Mouse (Mus musculus): ENCODE data around the gene Tekt4.

The Tekt4 gene

GRCm38 (mm10) chr17:25480820-25481219, 26.4 kb downstream of the Tekt4 start:
- DNase-seq: no peak

GRCm38 (mm10) chr17:25482092-25482491, 27.7 kb downstream of the Tekt4 start:
- DNase-seq: no peak

DNA sequence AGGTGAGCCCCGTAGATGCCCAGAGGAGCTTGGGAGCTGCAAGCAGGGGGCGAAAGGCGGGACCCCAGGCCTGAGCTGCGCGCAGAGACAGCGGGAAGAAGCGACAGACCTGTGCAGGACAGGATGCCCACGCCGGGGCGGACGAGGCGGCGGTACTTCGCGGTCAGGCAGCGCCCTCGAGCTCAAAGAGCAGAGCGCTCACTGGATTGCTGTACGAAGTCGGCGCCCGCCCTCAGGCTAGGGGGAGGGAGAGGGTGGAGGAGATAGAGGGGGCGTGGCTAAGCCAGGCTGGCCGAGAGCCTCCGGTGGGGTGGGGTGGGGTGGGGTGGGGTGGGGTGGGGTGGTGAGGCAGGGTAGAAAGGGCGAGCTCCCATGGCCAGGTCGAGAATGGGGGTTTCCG, 42.6 kb downstream of the Tekt4 start, which contains the start of gene Sstr5:
Gene Sstr5, minus strand, starts transcription at position 276 of the 400 bp plus-strand sequence.
- DNase-seq: peak in 1 of 2 experiments; percentile 19

DNA sequence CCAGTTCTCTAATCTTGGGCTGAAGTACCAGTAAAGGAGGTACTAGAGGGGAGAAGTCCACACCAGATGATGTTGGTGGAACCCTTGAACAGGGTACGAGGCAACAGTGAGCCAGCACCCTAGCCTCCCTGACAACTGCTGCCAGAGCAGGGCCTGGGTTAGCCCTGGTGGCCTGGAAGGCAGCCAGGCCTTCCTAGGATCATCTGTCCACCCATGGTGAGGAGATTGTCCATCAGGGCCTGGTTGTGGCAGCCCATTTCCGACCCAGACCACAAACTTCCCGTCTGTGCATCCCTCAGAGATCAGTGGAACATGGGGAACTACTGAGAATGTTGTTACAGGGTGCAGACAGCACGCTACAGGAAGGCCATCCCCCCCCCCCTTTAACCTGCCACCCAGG, 48.2 kb downstream of the Tekt4 start:
- no peak for DNase-seq

GRCm38 (mm10) chr17:25507799-25508198, 53.4 kb downstream of the Tekt4 start:
- peak; percentile 46 to 55 for DNase-seq

DNA sequence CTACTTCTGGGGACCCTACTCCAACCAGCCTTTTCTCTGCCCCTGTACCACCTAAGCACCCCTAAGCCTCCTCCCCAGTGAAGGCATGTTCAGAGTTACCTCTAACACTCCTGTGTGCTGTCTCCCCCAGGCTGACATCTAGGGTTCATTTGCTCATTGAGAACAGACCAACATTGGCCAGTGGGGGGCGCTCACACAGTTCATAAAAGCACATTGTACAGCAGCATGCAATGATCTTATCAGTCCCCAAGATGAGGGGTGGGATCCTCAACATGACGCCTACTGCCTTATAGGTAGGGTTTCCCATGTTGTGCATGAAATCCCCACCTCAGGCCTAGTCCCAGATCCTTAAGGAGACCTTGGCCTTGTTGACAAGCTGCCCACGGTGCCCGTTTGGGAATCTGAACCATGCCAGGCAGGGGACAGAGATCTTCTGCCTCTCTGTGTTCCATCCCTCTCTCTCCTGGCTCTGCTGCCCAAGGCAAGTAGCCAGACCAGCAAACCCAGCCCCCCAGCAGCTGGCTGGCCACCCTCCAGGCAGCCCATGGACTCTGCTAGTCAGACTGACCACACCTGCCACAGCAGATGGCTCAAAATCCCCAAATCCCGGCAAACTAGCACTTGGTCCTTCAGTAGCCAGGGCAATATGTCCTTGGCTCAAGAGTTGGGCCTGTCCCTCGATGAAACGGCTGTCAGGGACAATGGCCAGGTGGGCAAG, 54.6 kb downstream of the Tekt4 start:
- no peak for DNase-seq

DNA sequence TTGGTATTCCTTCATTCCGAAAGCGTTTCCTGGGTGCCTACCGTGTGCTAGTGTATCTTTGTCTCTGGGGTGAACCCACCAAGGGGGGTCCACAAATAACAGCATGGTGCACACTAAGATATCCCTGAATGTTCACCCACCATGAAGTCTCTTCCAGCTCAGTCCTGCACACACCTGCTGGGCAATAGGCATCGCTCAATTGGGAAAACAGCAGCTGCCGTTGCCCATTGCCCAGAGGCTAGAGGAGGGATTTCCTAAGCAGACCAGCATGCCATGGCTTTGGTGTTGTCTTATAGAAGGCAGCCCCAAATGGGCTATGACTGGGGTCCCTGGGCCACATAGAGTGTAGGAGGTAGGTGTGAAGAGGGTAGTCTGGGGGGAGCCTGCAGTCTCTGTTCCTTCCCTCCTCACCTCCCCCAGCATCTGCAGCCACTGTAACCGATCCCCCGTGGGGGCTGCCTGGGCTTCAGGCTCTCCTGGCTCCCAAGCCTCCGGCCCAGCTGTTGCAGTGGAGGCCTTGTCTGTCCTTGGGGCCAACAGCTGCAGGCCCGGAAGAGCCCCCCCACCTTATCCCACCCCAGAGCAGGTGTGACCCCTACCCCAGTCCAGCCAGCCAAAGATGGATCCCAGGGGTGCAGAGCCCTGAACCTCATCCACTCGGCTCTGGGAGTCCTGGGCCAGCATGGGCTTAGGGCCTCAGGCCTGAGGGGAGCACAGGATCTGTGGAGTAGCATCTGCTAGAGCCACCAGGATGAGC, 55.8 kb downstream of the Tekt4 start:
- DNase-seq: no peak

- no peak for DNase-seq
These were observed 57.5 kb downstream of the Tekt4 start for GRCm38 (mm10) chr17:25511876-25512275.

GRCm38 (mm10) chr17:25514055-25514454, 59.6 kb downstream of the Tekt4 start:
- DNase-seq: no peak

DNA sequence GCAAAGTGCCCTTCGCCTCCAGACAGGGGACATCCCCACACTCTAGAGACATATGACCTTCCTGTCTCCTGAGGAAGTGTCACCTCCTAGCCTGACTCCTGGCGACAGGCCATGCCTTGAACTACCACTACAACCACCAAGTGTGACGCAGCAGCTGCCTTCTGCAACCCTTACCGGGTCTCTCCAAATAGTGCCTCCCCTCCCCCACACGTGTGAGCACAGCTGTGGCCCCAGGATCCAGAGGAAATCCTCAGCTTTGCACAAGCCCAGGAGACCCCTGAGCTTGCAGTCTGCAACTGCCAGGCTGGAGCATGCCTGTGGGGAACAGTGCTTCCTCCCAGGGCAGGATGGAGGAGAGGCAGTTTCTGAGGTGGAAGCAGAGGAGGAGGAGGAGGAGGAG, 61.9 kb downstream of the Tekt4 start:
- DNase-seq: no peak

DNA sequence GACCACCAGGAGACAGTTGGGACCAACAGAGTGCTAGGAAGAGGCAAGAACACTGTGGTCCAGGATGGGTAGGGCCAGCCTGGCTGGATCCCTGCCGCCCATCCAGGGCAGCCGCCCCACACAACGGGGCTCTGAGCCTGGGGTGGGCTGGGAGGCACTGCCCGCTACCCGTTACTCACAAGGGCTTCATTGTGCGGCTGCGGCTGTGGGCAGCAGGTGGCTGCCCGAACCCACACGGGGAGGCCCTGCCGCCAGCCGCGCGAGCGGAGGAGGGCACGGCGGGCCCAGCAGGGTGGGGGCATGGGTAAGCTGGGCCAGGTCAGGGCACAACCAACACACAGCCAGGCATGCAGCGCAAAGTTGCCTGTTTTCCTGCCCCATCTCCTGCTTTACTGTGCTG, 63.7 kb downstream of the Tekt4 start:
- no peak for DNase-seq

DNA sequence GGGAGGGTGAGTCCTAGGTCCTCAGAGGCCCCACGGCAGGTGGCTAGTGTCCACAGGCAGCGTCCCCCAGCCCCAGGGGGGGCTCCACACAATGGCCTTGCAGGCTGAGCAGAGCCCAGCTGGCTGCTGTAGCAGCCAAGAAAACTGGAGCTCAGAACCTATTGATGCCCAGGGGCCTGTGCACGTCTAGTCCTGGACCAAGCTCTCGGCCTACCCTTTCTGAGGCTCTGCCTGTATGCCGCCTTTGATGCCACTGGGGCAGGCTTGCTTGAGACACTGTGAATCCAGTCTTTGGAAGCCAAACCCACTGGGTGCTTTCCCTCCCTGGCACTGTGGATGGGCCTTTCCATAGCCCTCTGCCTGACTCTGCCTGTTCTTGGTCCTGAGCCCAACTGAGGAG, 65.1 kb downstream of the Tekt4 start:
- no peak for DNase-seq

- no peak for DNase-seq
These were observed 66.1 kb downstream of the Tekt4 start for GRCm38 (mm10) chr17:25520492-25520891.

DNA sequence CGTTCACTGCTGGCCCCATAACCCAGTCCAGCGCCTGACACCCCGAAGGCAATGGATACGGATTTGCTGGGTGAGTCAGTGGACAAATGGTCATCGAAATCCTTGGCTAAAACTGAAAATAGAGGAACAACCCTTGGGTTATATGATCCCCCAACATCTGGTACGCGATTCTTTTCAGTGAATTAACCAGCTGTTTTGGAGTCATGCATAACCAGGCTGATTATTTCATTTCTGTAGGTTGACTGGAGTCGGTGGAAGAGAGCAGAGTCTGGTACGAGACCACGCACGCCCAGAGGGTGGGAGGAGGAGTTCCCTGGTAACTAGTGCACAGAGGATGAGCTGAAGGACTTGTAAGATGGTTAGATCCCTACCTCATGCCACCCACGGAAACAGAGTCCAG, 67.7 kb downstream of the Tekt4 start:
- no peak for DNase-seq

All from lung, adult 18-20 months (tissue).